Mouse (Mus musculus): ENCODE measurements around the gene Lin7b. TPM values are rescaled to one million over a fixed set of nuclear protein-coding genes. Genes with fewer than 3 reads are reported as not detected.

Lin7b gene
- under 1 TPM in 1 of 2 experiments, not detected in 1; 0.35 TPM for polyA plus RNA-seq (2017; shearing (Covaris generic))

GRCm38 (mm10) chr7:45370475-45371311 lies at the start of gene Lin7b:
TSS of gene Lin7b (minus strand) at chr7:45370583.

GRCm38 (mm10) chr7:45413113-45413863 lies 42.9 kb upstream of the Lin7b start, which contains the start of gene Ntf5:
TSS of gene Ntf5 (plus strand) at chr7:45413695.

DNA sequence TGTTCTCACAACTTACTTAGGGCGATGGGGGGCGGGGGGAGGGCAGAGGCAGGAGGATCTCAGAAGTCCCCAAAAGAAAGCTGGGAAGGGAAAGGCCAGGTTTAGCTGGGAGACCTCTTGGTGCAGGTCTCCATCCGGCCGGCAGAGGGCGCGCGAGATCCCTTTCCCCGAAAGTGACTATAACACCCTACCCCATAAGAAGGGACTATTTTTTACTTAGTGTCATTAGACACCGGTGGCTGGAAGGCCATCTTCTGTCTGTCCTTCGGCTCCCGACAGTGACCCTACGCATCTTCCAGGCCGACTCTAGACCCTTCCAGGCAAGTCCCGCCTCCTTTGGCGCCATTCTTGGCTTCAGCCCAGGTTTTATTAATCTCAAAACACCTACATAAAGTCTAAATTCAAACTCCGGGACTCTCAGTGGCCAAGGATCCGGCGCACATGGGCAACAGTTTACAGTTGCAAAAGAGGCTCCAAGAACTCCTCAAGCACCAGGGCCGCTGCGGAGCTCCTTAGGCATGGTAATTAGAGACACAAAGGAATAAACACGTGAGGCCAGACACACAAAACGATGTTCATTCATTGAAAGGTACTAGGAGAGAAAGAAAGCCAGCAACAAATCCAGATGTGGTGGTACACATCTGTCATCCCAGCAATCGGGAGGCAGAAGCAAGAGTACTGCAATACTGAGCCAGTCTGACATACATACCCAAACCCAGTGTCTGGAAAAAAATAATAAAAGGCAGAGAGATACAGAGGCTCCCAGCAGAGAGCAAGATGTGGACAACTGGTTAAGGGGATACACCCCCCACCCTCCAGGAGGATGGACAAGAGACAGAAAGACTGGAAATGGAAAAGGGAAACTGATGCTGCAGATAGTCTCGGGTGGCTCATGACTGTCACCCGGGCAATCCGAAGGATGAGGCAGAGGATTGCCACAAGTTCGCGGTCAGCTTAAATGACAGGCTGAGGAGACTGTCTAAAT lies 35.0 kb upstream of the Lin7b start, which contains the start of gene Kcna7:
TSS of gene Kcna7 (plus strand) at position 563 of the 985 bp plus-strand sequence.

GRCm38 (mm10) chr7:45395578-45396336 lies 25.4 kb upstream of the Lin7b start, which contains the start of gene Snrnp70:
TSS of gene Snrnp70 (minus strand) at chr7:45395742.

GRCm38 (mm10) chr7:45366652-45367019 lies 3.7 kb downstream of the Lin7b start, which contains the start of gene Ppfia3:
TSS of gene Ppfia3 (minus strand) at chr7:45367019.

GRCm38 (mm10) chr7:45335056-45335455 lies 35.3 kb downstream of the Lin7b start, which contains the start of gene Hrc:
TSS of gene Hrc (plus strand) at chr7:45335290.

DNA sequence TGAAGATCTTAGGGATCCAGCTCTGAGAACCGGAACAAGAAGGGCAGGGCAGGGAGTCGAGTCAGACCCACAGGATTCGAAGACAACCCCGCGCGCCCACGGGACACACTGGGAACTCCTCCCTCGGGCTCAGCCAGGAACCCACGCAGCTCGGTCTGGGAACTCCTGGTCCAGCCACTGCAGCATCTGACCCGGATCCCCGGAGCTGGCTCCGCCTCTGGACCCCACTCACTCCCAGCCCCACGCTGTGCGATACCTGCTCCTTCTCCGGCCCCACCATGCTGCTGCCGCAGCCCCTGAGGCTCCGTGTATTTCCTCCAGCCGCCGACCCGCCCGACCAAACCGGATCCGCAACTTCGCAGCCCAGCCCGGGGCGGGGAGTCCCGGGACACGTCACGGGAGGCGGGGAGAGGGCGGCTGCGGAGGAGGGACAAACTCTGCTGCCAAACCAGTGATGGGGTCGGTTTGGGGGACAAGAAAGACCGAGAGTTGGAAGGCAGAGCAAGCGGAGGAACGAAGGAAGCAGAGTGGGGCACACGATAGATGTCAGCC lies 36.9 kb downstream of the Lin7b start, which contains the start of gene Trpm4:
TSS of gene Trpm4 (minus strand) at position 350 of the 552 bp plus-strand sequence.

Other genes starting within 250 kb of the Lin7b start
- 1,000 to 10,000 TPM; 2,309 to 3,648 TPM for gene Rps11, start 246.1 kb downstream of the Lin7b start, polyA plus RNA-seq (2017; shearing (Covaris generic))
- 1,000 to 10,000 TPM; 2,307 to 3,859 TPM for gene Rpl13a, start 241.8 kb downstream of the Lin7b start, polyA plus RNA-seq (2017; shearing (Covaris generic))
- gene Gm45713, start 234.4 kb downstream of the Lin7b start, polyA plus RNA-seq (2017; shearing (Covaris generic)), result not detected
- 100 to 1,000 TPM; 263 to 410 TPM for gene Flt3l, start 234.2 kb downstream of the Lin7b start, polyA plus RNA-seq (2017; shearing (Covaris generic))
- 10 to 100 TPM; 57.0 to 66.8 TPM for gene Pih1d1, start 216.3 kb downstream of the Lin7b start, polyA plus RNA-seq (2017; shearing (Covaris generic))
- 10 to 100 TPM; 41.4 to 60.4 TPM for gene Aldh16a1, start 216.0 kb downstream of the Lin7b start, polyA plus RNA-seq (2017; shearing (Covaris generic))
- under 1 TPM; 0.45 to 0.72 TPM for gene Slc17a7, start 206.6 kb downstream of the Lin7b start, polyA plus RNA-seq (2017; shearing (Covaris generic))
- not detected for gene Gfy, start 191.0 kb downstream of the Lin7b start, polyA plus RNA-seq (2017; shearing (Covaris generic))
- gene Pth2, start 189.6 kb downstream of the Lin7b start, polyA plus RNA-seq (2017; shearing (Covaris generic)), result not detected
- under 1 TPM; 0.07 to 0.10 TPM for gene Ccdc155, start 165.7 kb downstream of the Lin7b start, polyA plus RNA-seq (2017; shearing (Covaris generic))
- gene Dkkl1, start 158.4 kb downstream of the Lin7b start, polyA plus RNA-seq (2017; shearing (Covaris generic)), result 10 to 100 TPM in 1 of 2 experiments, 1 to 10 TPM in 1; 9.8 to 26.8 TPM
- gene Tead2, start 154.8 kb downstream of the Lin7b start, polyA plus RNA-seq (2017; shearing (Covaris generic)), result 1 to 10 TPM; 2.6 to 4.0 TPM
- 100 to 1,000 TPM; 461 to 714 TPM for gene Cd37, start 131.5 kb downstream of the Lin7b start, polyA plus RNA-seq (2017; shearing (Covaris generic))
- under 1 TPM in 1 of 2 experiments, not detected in 1; 0.20 TPM for gene Slc6a16, start 129.5 kb downstream of the Lin7b start, polyA plus RNA-seq (2017; shearing (Covaris generic))
- under 1 TPM in 1 of 2 experiments, not detected in 1; 0.28 TPM for gene Slc6a21, start 93.1 kb downstream of the Lin7b start, polyA plus RNA-seq (2017; shearing (Covaris generic))
- 10 to 100 TPM; 12.2 to 16.1 TPM for gene Trpm4, start 36.8 kb downstream of the Lin7b start, polyA plus RNA-seq (2017; shearing (Covaris generic))
- not detected for gene Hrc, start 35.3 kb downstream of the Lin7b start, polyA plus RNA-seq (2017; shearing (Covaris generic))
- gene Ppfia3, start 3.6 kb downstream of the Lin7b start, polyA plus RNA-seq (2017; shearing (Covaris generic)), result under 1 TPM; 0.12 to 0.16 TPM
- 100 to 1,000 TPM; 204 to 218 TPM for gene Snrnp70, start 25.2 kb upstream of the Lin7b start, polyA plus RNA-seq (2017; shearing (Covaris generic))
- gene Kcna7, start 35.1 kb upstream of the Lin7b start, polyA plus RNA-seq (2017; shearing (Covaris generic)), result not detected
- gene Ntf5, start 43.1 kb upstream of the Lin7b start, polyA plus RNA-seq (2017; shearing (Covaris generic)), result 1 to 10 TPM; 1.2 to 1.4 TPM
- not detected for gene Lhb, start 50.2 kb upstream of the Lin7b start, polyA plus RNA-seq (2017; shearing (Covaris generic))
- 10 to 100 TPM in 1 of 2 experiments, 1 to 10 TPM in 1; 6.3 to 11.1 TPM for gene Gys1, start 64.3 kb upstream of the Lin7b start, polyA plus RNA-seq (2017; shearing (Covaris generic))
- 10 to 100 TPM; 52.7 to 55.4 TPM for gene Ruvbl2, start 67.5 kb upstream of the Lin7b start, polyA plus RNA-seq (2017; shearing (Covaris generic))
- gene Ftl1, start 89.3 kb upstream of the Lin7b start, polyA plus RNA-seq (2017; shearing (Covaris generic)), result 1,000 to 10,000 TPM; 1,818 to 2,133 TPM
- 100 to 1,000 TPM; 303 to 346 TPM for gene Bax, start 96.3 kb upstream of the Lin7b start, polyA plus RNA-seq (2017; shearing (Covaris generic))
- gene Tulp2, start 111.3 kb upstream of the Lin7b start, polyA plus RNA-seq (2017; shearing (Covaris generic)), result under 1 TPM; 0.45 to 0.88 TPM
- gene Gm45808, start 116.2 kb upstream of the Lin7b start, polyA plus RNA-seq (2017; shearing (Covaris generic)), result under 1 TPM in 1 of 2 experiments, not detected in 1; 0.21 TPM
- 1 to 10 TPM in 1 of 2 experiments, under 1 TPM in 1; 0.27 to 1.1 TPM for gene Dhdh, start 118.2 kb upstream of the Lin7b start, polyA plus RNA-seq (2017; shearing (Covaris generic))
- 100 to 1,000 TPM; 193 to 285 TPM for gene Nucb1, start 139.8 kb upstream of the Lin7b start, polyA plus RNA-seq (2017; shearing (Covaris generic))
- 10 to 100 TPM; 30.0 to 40.4 TPM for gene Ppp1r15a, start 155.7 kb upstream of the Lin7b start, polyA plus RNA-seq (2017; shearing (Covaris generic))
- gene Plekha4, start 155.7 kb upstream of the Lin7b start, polyA plus RNA-seq (2017; shearing (Covaris generic)), result under 1 TPM in 1 of 2 experiments, not detected in 1; 0.49 TPM
- under 1 TPM; 0.85 to 0.86 TPM for gene Hsd17b14, start 184.3 kb upstream of the Lin7b start, polyA plus RNA-seq (2017; shearing (Covaris generic))
- 10 to 100 TPM; 61.0 to 61.5 TPM for gene Bcat2, start 199.6 kb upstream of the Lin7b start, polyA plus RNA-seq (2017; shearing (Covaris generic))
- not detected for gene Fgf21, start 244.9 kb upstream of the Lin7b start, polyA plus RNA-seq (2017; shearing (Covaris generic))
- under 1 TPM in 1 of 2 experiments, not detected in 1; 0.11 TPM for gene Fut1, start 246.7 kb upstream of the Lin7b start, polyA plus RNA-seq (2017; shearing (Covaris generic))